Mouse (Mus musculus): ENCODE results near the gene Nampt.

DNA sequence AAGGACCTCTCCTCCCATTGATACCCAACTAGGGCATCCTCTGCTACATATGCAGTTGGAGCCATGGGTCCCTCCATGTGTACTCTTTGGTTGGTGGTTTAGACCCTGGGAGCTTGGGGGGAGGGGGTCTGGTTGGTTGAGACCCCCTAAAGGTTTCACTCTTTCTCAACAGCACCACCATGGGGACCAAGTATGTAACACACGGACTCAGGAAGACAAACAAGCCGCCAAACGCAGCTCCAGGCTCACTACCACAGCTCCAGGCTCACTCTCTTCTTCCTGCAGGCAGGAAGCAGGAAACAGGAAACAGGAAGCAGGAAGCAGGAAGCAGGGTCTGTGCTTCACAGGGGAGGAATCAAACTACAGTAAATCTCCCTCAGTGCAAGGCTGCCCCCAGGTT lies 60.0 kb downstream of the Nampt start:
- no peak for TF ChIP-seq EP300 (IDR thresholded peaks at IDR 0.05; ENCODE audit: insufficient read depth, low read depth, low read length)
- TF ChIP-seq CTCF (IDR thresholded peaks at IDR 0.05; ENCODE audit: low read depth, low read length) = no peak
